Mouse (Mus musculus) cortical plate, adult 2 months (tissue): ENCODE measurements around the gene Agap3. TPM values are rescaled to one million over a fixed set of nuclear protein-coding genes. Genes with fewer than 3 reads are reported as not detected.

Source experiments
- H3K27ac ChIP-seq: fragments of 200-500 bp; 2 replicates; pipeline ENCODE4 v1.5.1; 2012; ENCODE audit warnings: low read length, control low read depth, inconsistent platforms; ENCODE audit not compliant: insufficient read depth
- H3K4me1 ChIP-seq: fragments of 200-500 bp; 2 replicates; pipeline ENCODE4 v1.6.1; 2011; ENCODE audit warnings: low read length; ENCODE audit not compliant: control insufficient read depth, insufficient read depth
- H3K4me3 ChIP-seq: fragments of 200-500 bp; 2 replicates; pipeline ENCODE4 v1.5.1; 2011; ENCODE audit warnings: mild to moderate bottlenecking, low read length, control low read depth; ENCODE audit not compliant: insufficient read depth
- CTCF ChIP-seq: fragments of 200-500 bp; IDR thresholded peaks from 2 replicates; pipeline ENCODE4 v1.5.1; 2011; ENCODE audit warnings: mild to moderate bottlenecking, control low read depth, low read length; ENCODE audit not compliant: insufficient read depth; ENCODE audit errors: extremely low read depth
- POLR2A ChIP-seq: fragments of 200-500 bp; IDR thresholded peaks from 2 replicates; pipeline ENCODE4 v1.6.1; 2011; ENCODE audit warnings: mild to moderate bottlenecking, low read length, control low read depth; ENCODE audit not compliant: insufficient read depth; ENCODE audit errors: extremely low read depth
- polyA plus RNA-seq: library from polyadenylated mRNA; depleted of rRNA; stranded (reverse); fragments of >200 nt; gene quantifications from 2 replicates; pipeline ENCODE4 v1.2.3, GENCODE M21; 2012

Gene Agap3
- polyA plus RNA-seq, 1 experiment: 438 TPM

GRCm38 (mm10) chr5:24486738-24487137, 34.8 kb downstream of the Agap3 start:
- no peak for TF ChIP-seq CTCF
- TF ChIP-seq POLR2A: no peak
- Histone ChIP-seq H3K4me1 (peaks cover 11% of the 10 kb centered on the region), H3K4me3 (no peak overlapping the region), H3K27ac (no peak overlapping the region)

GRCm38 (mm10) chr5:24490413-24490920, 38.5 kb downstream of the Agap3 start:
- Histone ChIP-seq H3K4me1 (peaks cover 4% of the 10 kb centered on the region), H3K27ac (no peak overlapping the region), H3K4me3 (no peak overlapping the region)
- TF ChIP-seq POLR2A: no peak
- TF ChIP-seq CTCF: no peak

- no peak overlapping the region for H3K4me3 ChIP-seq
- peaks cover 2% of the 10 kb centered on the region; the same call in 1 of the 2 replicates for H3K4me1 ChIP-seq
- TF ChIP-seq CTCF (no peak), POLR2A (no peak)
- H3K27ac ChIP-seq: no peak overlapping the region
Observed at GRCm38 (mm10) chr5:24492546-24493285, 40.7 kb downstream of the Agap3 start.

- no peak for TF ChIP-seq CTCF
- TF ChIP-seq POLR2A: no peak
- H3K27ac ChIP-seq: no peak overlapping the region
- H3K4me1 ChIP-seq: peaks cover 2% of the 10 kb centered on the region; the same call in 1 of the 2 replicates
Observed at GRCm38 (mm10) chr5:24495019-24495418, 43.0 kb downstream of the Agap3 start.

GRCm38 (mm10) chr5:24496756-24497155, 44.8 kb downstream of the Agap3 start:
- H3K4me3 ChIP-seq: no peak overlapping the region
- peaks cover 2% of the 10 kb centered on the region; the same call in 1 of the 2 replicates for H3K4me1 ChIP-seq
- TF ChIP-seq POLR2A (no peak), CTCF (no peak)
- no peak overlapping the region for H3K27ac ChIP-seq

More at GRCm38 (mm10) chr5:24495019-24495418, 43.0 kb downstream of the Agap3 start:
- no peak overlapping the region for H3K4me3 ChIP-seq

- H3K4me1 ChIP-seq: peaks cover 2% of the 10 kb centered on the region; the same call in 1 of the 2 replicates
- no peak overlapping the region for H3K27ac ChIP-seq
- H3K4me3 ChIP-seq: no peak overlapping the region
- TF ChIP-seq POLR2A (no peak), CTCF (no peak)
Observed at GRCm38 (mm10) chr5:24497526-24497925, 45.5 kb downstream of the Agap3 start.

GRCm38 (mm10) chr5:24499113-24499512, 47.1 kb downstream of the Agap3 start:
- H3K27ac ChIP-seq: no peak overlapping the region
- TF ChIP-seq POLR2A: no peak
- no peak for TF ChIP-seq CTCF
- H3K4me3 ChIP-seq: no peak overlapping the region
- peaks cover 2% of the 10 kb centered on the region; the same call in 1 of the 2 replicates for H3K4me1 ChIP-seq

- Histone ChIP-seq H3K27ac (no peak overlapping the region), H3K4me3 (no peak overlapping the region), H3K4me1 (peaks cover 2% of the 10 kb centered on the region; the same call in 1 of the 2 replicates)
- TF ChIP-seq POLR2A (no peak), CTCF (no peak)
Observed at GRCm38 (mm10) chr5:24500851-24501250, 48.9 kb downstream of the Agap3 start.

GRCm38 (mm10) chr5:24502786-24503185, 50.8 kb downstream of the Agap3 start:
- Histone ChIP-seq H3K27ac (no peak overlapping the region), H3K4me1 (no peaks in the 10 kb centered on the region; the same call in 1 of the 2 replicates), H3K4me3 (no peak overlapping the region)
- no peak for TF ChIP-seq POLR2A

- H3K4me3 ChIP-seq: no peak overlapping the region
- H3K27ac ChIP-seq: no peak overlapping the region
- TF ChIP-seq POLR2A (no peak), CTCF (no peak)
- H3K4me1 ChIP-seq: no peaks in the 10 kb centered on the region
Observed at GRCm38 (mm10) chr5:24505513-24505912, 53.5 kb downstream of the Agap3 start.
